Mouse (Mus musculus): ENCODE measurements around the gene Ttc34. TPM values are rescaled to one million over a fixed set of nuclear protein-coding genes. Genes with fewer than 3 reads are reported as not detected.

The Ttc34 gene
- polyA plus RNA-seq, 1 experiment from 2014 or later, result 0.19 TPM

GRCm38 (mm10) chr4:154827181-154827580 is 10.1 kb upstream of the Ttc34 start:
- H3K9me3 ChIP-seq (ENCODE audit: control insufficient read depth, low read length), result no peaks in the 10 kb centered on the region
- H3K4me1 ChIP-seq (replicated peaks; ENCODE audit: control insufficient read depth, insufficient read depth, low read length), result no peaks in the 10 kb centered on the region; the same call in 1 of the 2 replicates
- no peaks in the 10 kb centered on the region for H3K27me3 ChIP-seq (ENCODE audit: control insufficient read depth, insufficient read depth, low read depth, low read length)
- H3K27ac ChIP-seq (ENCODE audit: low read length), result no peak overlapping the region
- H3K36me3 ChIP-seq (ENCODE audit: control insufficient read depth, insufficient read depth, low read length), result no peaks in the 10 kb centered on the region
- no peak overlapping the region for H3K9ac ChIP-seq (ENCODE audit: low read length)
- no peak for ATAC-seq (ENCODE audit: low read depth)
- H3K4me3 ChIP-seq (ENCODE audit: low read length), result no peak overlapping the region
- no peak overlapping the region for H3K4me2 ChIP-seq (ENCODE audit: low read depth, low read length)
- WGBS, result 82% methylated on average over 7 of the region's 7 CpGs

- no peak overlapping the region for H3K27ac ChIP-seq (ENCODE audit: low read length)
- 40% methylated on average over 10 of the region's 10 CpGs for WGBS
These were observed 9.2 kb upstream of the Ttc34 start for GRCm38 (mm10) chr4:154827861-154828610.

DNA sequence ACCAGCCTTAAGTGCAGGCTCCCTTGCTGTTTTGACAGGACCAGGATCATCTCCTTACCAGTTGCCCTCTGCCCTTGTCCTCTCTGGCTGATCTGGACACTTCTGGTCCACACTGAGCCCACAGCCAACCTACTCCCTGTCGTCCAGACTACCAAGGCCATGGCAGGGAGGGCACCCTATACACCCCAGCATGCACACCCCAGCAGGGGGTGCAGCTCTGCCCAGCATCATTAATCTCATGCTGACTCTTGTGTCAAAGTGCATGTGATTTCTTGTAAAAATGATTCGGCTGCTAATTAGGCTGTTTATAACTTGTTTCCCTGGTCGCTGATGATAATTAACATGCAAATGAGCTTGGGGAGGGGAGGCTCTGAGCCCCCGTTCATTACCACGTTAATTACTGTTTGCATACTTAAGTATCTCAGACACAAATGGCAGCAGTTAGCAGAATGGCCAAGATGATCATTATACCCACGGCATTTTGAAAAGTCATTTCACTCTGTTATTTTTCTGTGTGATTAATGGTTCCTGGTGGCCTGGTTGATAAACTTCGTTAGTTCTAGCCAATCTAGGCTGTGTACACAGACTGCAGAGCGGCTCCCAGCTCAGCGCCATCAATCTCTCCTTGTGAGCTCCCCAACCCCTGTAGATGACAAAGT is 5.2 kb upstream of the Ttc34 start:
- 30% methylated on average over 9 of the region's 9 CpGs for WGBS
- Histone ChIP-seq H3K27me3 (ENCODE audit: control insufficient read depth, insufficient read depth, low read depth, low read length) (no peaks in the 10 kb centered on the region), H3K4me2 (ENCODE audit: low read depth, low read length) (no peak overlapping the region), H3K36me3 (ENCODE audit: control insufficient read depth, insufficient read depth, low read length) (no peaks in the 10 kb centered on the region), H3K4me3 (ENCODE audit: low read length) (no peak overlapping the region), H3K4me1 (replicated peaks; ENCODE audit: control insufficient read depth, insufficient read depth, low read length) (no peaks in the 10 kb centered on the region), H3K27ac (ENCODE audit: low read length) (no peak overlapping the region), H3K9me3 (ENCODE audit: control insufficient read depth, low read length) (no peaks in the 10 kb centered on the region), H3K9ac (ENCODE audit: low read length) (no peak overlapping the region)
- ATAC-seq (ENCODE audit: low read depth), result no peak

More at GRCm38 (mm10) chr4:154827861-154828610, 9.2 kb upstream of the Ttc34 start:
- H3K4me2 ChIP-seq (ENCODE audit: low read depth, low read length), result no peak overlapping the region
- no peaks in the 10 kb centered on the region for H3K27me3 ChIP-seq (ENCODE audit: control insufficient read depth, insufficient read depth, low read depth, low read length)
- no peaks in the 10 kb centered on the region for H3K36me3 ChIP-seq (ENCODE audit: control insufficient read depth, insufficient read depth, low read length)
- no peak overlapping the region for H3K9ac ChIP-seq (ENCODE audit: low read length)
- H3K4me3 ChIP-seq (ENCODE audit: low read length), result no peak overlapping the region
- ATAC-seq (ENCODE audit: low read depth), result no peak
- H3K9me3 ChIP-seq (ENCODE audit: control insufficient read depth, low read length), result no peaks in the 10 kb centered on the region
- no peaks in the 10 kb centered on the region; the same call in 1 of the 2 replicates for H3K4me1 ChIP-seq (replicated peaks; ENCODE audit: control insufficient read depth, insufficient read depth, low read length)

GRCm38 (mm10) chr4:154836183-154836915 is 910 bp upstream of the Ttc34 start:
- ATAC-seq (ENCODE audit: low read depth), result no peak
- 69% methylated on average over 7 of the region's 7 CpGs for WGBS

GRCm38 (mm10) chr4:154838741-154839140 is 1.5 kb downstream of the Ttc34 start:
- Histone ChIP-seq H3K27me3 (ENCODE audit: control insufficient read depth, insufficient read depth, low read depth, low read length) (no peaks in the 10 kb centered on the region), H3K9me3 (ENCODE audit: control insufficient read depth, low read length) (no peaks in the 10 kb centered on the region), H3K9ac (ENCODE audit: low read length) (no peak overlapping the region), H3K4me2 (ENCODE audit: low read depth, low read length) (no peak overlapping the region), H3K4me1 (replicated peaks; ENCODE audit: control insufficient read depth, insufficient read depth, low read length) (0 out of 2 replicates have a peak, but pooled peaks cover 2% of the 10 kb centered on the region), H3K27ac (ENCODE audit: low read length) (no peak overlapping the region), H3K36me3 (ENCODE audit: control insufficient read depth, insufficient read depth, low read length) (no peaks in the 10 kb centered on the region), H3K4me3 (ENCODE audit: low read length) (no peak overlapping the region)
- WGBS, result 87% methylated on average over 13 of the region's 13 CpGs
- no peak for ATAC-seq (ENCODE audit: low read depth)

More at GRCm38 (mm10) chr4:154836183-154836915, 910 bp upstream of the Ttc34 start:
- Histone ChIP-seq H3K36me3 (ENCODE audit: control insufficient read depth, insufficient read depth, low read length) (no peaks in the 10 kb centered on the region), H3K9ac (ENCODE audit: low read length) (no peak overlapping the region), H3K9me3 (ENCODE audit: control insufficient read depth, low read length) (no peaks in the 10 kb centered on the region), H3K4me2 (ENCODE audit: low read depth, low read length) (no peak overlapping the region), H3K4me1 (replicated peaks; ENCODE audit: control insufficient read depth, insufficient read depth, low read length) (0 out of 2 replicates have a peak, but pooled peaks cover 2% of the 10 kb centered on the region), H3K4me3 (ENCODE audit: low read length) (no peak overlapping the region), H3K27me3 (ENCODE audit: control insufficient read depth, insufficient read depth, low read depth, low read length) (no peaks in the 10 kb centered on the region), H3K27ac (ENCODE audit: low read length) (no peak overlapping the region)

DNA sequence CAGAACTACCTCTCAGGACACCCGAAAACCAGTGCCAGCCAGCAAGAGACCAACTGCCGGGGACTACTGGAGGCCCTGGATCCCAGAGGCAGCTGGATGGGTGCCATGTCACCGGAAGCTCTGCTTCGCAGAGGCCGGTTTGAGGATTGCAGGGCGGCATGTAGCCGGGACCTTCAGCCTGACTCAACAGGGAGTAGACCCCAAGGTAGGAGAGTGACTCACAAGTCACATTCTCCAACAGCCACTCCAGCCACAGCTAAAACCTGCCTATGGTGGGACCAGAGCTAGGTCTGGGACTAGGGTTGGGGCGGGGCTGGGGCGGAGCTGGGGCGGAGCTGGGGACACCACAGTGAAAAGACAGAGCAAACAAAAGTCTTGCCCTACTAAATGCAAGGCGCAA is 2.1 kb downstream of the Ttc34 start:
- H3K4me2 ChIP-seq (ENCODE audit: low read depth, low read length), result no peak overlapping the region
- H3K9ac ChIP-seq (ENCODE audit: low read length), result no peak overlapping the region
- 0 out of 2 replicates have a peak, but pooled peaks cover 2% of the 10 kb centered on the region for H3K4me1 ChIP-seq (replicated peaks; ENCODE audit: control insufficient read depth, insufficient read depth, low read length)
- H3K4me3 ChIP-seq (ENCODE audit: low read length), result no peak overlapping the region
- no peaks in the 10 kb centered on the region for H3K9me3 ChIP-seq (ENCODE audit: control insufficient read depth, low read length)
- H3K27me3 ChIP-seq (ENCODE audit: control insufficient read depth, insufficient read depth, low read depth, low read length), result no peaks in the 10 kb centered on the region
- H3K27ac ChIP-seq (ENCODE audit: low read length), result no peak overlapping the region
- H3K36me3 ChIP-seq (ENCODE audit: control insufficient read depth, insufficient read depth, low read length), result no peaks in the 10 kb centered on the region
- 34% methylated on average over 11 of the region's 11 CpGs for WGBS
- ATAC-seq (ENCODE audit: low read depth), result peak; percentile 65; the same call in 1 of the 2 replicates

GRCm38 (mm10) chr4:154852696-154853095 is 15.4 kb downstream of the Ttc34 start:
- H3K27ac ChIP-seq (ENCODE audit: low read length), result no peak overlapping the region
- no peak overlapping the region for H3K4me2 ChIP-seq (ENCODE audit: low read depth, low read length)
- ATAC-seq (ENCODE audit: low read depth), result no peak
- H3K36me3 ChIP-seq (ENCODE audit: control insufficient read depth, insufficient read depth, low read length), result no peaks in the 10 kb centered on the region
- peaks cover 38% of the 10 kb centered on the region for H3K27me3 ChIP-seq (ENCODE audit: control insufficient read depth, insufficient read depth, low read depth, low read length)
- H3K4me1 ChIP-seq (replicated peaks; ENCODE audit: control insufficient read depth, insufficient read depth, low read length), result peaks cover 3% of the 10 kb centered on the region; the same call in 1 of the 2 replicates
- 80% methylated on average over 1 of the region's 1 CpGs for WGBS
- H3K9ac ChIP-seq (ENCODE audit: low read length), result no peak overlapping the region
- no peak overlapping the region for H3K4me3 ChIP-seq (ENCODE audit: low read length)
- H3K9me3 ChIP-seq (ENCODE audit: control insufficient read depth, low read length), result no peaks in the 10 kb centered on the region

- Histone ChIP-seq H3K9ac (ENCODE audit: low read length) (no peak overlapping the region), H3K4me2 (ENCODE audit: low read depth, low read length) (no peak overlapping the region), H3K27ac (ENCODE audit: low read length) (no peak overlapping the region), H3K4me1 (replicated peaks; ENCODE audit: control insufficient read depth, insufficient read depth, low read length) (peaks cover 3% of the 10 kb centered on the region; the same call in 1 of the 2 replicates), H3K9me3 (ENCODE audit: control insufficient read depth, low read length) (no peaks in the 10 kb centered on the region), H3K4me3 (ENCODE audit: low read length) (no peak overlapping the region), H3K27me3 (ENCODE audit: control insufficient read depth, insufficient read depth, low read depth, low read length) (peaks cover 40% of the 10 kb centered on the region), H3K36me3 (ENCODE audit: control insufficient read depth, insufficient read depth, low read length) (no peaks in the 10 kb centered on the region)
- no peak for ATAC-seq (ENCODE audit: low read depth)
- WGBS, result 57% methylated on average over 4 of the region's 4 CpGs
These were observed 16.6 kb downstream of the Ttc34 start for GRCm38 (mm10) chr4:154853881-154854280.

Measured in lung, embryonic 16.5 days (tissue).